Mouse (Mus musculus) heart, embryonic 16.5 days (tissue): ENCODE measurements around the gene Gm6525. TPM values are rescaled to one million over a fixed set of nuclear protein-coding genes. Genes with fewer than 3 reads are reported as not detected.
A peak's percentile ranks its signal among the peaks of the same experiment; 100 is the strongest.

Experiments used
- ATAC-seq: fragments of 200-750 bp; cut with Nextera tagmentation; replicated peaks from 2 replicates; pipeline ENCODE4 v1.8.0; 2017; ENCODE audit warnings: moderate number of reproducible peaks; ENCODE audit not compliant: insufficient read depth, low FRiP score; ENCODE audit errors: extremely low read depth
- H3K27ac ChIP-seq: fragments of 300-500 bp; sonication (generic); 2 replicates; pipeline ENCODE4 v1.5.1; 2014; ENCODE audit warnings: mild to moderate bottlenecking, low read length, control low read depth, moderate library complexity
- H3K27me3 ChIP-seq: fragments of 300-500 bp; sonication (generic); 2 replicates; pipeline ENCODE4 v1.6.1; 2014; ENCODE audit warnings: low read length, mixed read lengths; ENCODE audit not compliant: control insufficient read depth, insufficient read depth
- H3K36me3 ChIP-seq: fragments of 300-500 bp; sonication (generic); 2 replicates; pipeline ENCODE4 v1.6.1; 2014; ENCODE audit not compliant: control insufficient read depth, insufficient read depth
- H3K4me1 ChIP-seq: fragments of 300-500 bp; sonication (generic); 2 replicates; pipeline ENCODE4 v1.6.1; 2014; ENCODE audit warnings: low read length, mixed read lengths; ENCODE audit not compliant: control insufficient read depth, insufficient read depth
- H3K4me2 ChIP-seq: fragments of 300-500 bp; sonication (generic); 2 replicates; pipeline ENCODE4 v1.6.1; 2014; ENCODE audit warnings: low read depth, mild to moderate bottlenecking, control low read depth, low read length
- H3K4me3 ChIP-seq: fragments of 300-500 bp; sonication (generic); 2 replicates; pipeline ENCODE4 v1.5.1; 2014; ENCODE audit warnings: mild to moderate bottlenecking, control low read depth, low read length
- H3K9ac ChIP-seq: fragments of 300-500 bp; sonication (generic); 2 replicates; pipeline ENCODE4 v1.6.1; 2014; ENCODE audit warnings: low read length, control low read depth
- H3K9me3 ChIP-seq: fragments of 300-500 bp; sonication (generic); replicated peaks from 2 replicates; pipeline ENCODE4 v1.6.1; 2016; ENCODE audit warnings: low read length; ENCODE audit not compliant: control insufficient read depth
- WGBS: fragments of 180-500 bp; shearing (Covaris S2); extraction: QIAGEN DNeasy Blood & Tissue Kit; methylation state at CpG from one replicate; pipeline ENCODE4 v1.1.7; 2014; 5-methylcytosine and 5-hydroxymethylcytosine counted together
- polyA plus RNA-seq: library from polyadenylated mRNA; unstranded; fragments of >200 nt; fragmentation: Nextera tagmentation; extraction: Ambion mirVana; gene quantifications from 2 replicates; pipeline ENCODE4 v1.2.1, GENCODE M21; 2015

The Gm6525 gene
- polyA plus RNA-seq, 1 experiment from 2014 or later, result 0.32 TPM

- Histone ChIP-seq H3K9me3 (no peaks in the 10 kb centered on the region), H3K27ac (no peak overlapping the region), H3K4me3 (peak overlapping the region; percentile 55), H3K4me2 (peak overlapping the region; percentile 93), H3K9ac (peak overlapping the region; percentile 58), H3K36me3 (no peaks in the 10 kb centered on the region), H3K27me3 (no peaks in the 10 kb centered on the region), H3K4me1 (0 out of 2 replicates have a peak, but pooled peaks cover 3% of the 10 kb centered on the region)
- WGBS, result 1% methylated on average over 11 of the region's 11 CpGs
- 0 out of 2 replicates have a peak, but pooled peaks have one; percentile 55 for ATAC-seq
These were observed 46.8 kb downstream of the Gm6525 start for GRCm38 (mm10) chr3:84220748-84221147.

Other genes with a start within 250 kb of the Gm6525 start
- 35.5 and 47.8 TPM in 2 replicates for gene Tmem131l, start 133.9 kb upstream of the Gm6525 start, polyA plus RNA-seq
- 8.5 and 10.6 TPM in 2 replicates for gene Mnd1, start 18.3 kb upstream of the Gm6525 start, polyA plus RNA-seq
- 8.7 and 10.1 TPM in 2 replicates for gene Trim2, start 132.8 kb downstream of the Gm6525 start, polyA plus RNA-seq